Mouse (Mus musculus) frontal cortex, postnatal 25 days (tissue): ENCODE results near the gene Hsd17b12.

Source experiments
- DNase-seq, 2 experiments: peaks; one replicate each; pipeline ENCODE4 v3.0.0; 2022; ENCODE audit warnings: low spot score in 2 of 2

Gene Hsd17b12

GRCm38 (mm10) chr2:94157592-94158519 lies at the start of gene Hsd17b12:
Gene Hsd17b12, minus strand, starts transcription at chr2:94157964.
- peak; percentile 98 to 99 for DNase-seq

DNA sequence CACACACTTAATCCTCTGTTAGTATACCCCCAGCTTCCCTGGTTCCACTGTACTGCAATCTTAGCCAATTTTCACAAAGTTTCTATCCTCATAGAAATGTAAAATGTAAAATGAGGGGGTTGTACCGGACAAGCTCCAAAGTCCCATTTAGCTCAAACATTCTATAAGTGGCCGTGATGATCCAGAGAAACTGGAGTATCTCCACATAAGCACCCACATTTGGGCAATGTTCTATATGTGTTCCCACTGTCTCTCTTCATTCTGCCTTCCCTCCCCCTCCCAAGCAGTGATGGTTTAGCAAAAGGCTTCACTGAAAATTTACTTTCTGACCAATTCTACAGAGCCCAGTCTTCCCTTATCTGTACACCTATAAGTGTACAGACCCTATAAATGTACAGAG lies 27.1 kb upstream of the Hsd17b12 start:
- DNase-seq, result no peak

- no peak for DNase-seq
Observed at GRCm38 (mm10) chr2:94184142-94184541, 26.4 kb upstream of the Hsd17b12 start.

GRCm38 (mm10) chr2:94179030-94179407 lies 21.3 kb upstream of the Hsd17b12 start:
- DNase-seq, result no peak

- peak; percentile 79 to 82 for DNase-seq
Observed at GRCm38 (mm10) chr2:94178321-94179029, 20.7 kb upstream of the Hsd17b12 start.

DNA sequence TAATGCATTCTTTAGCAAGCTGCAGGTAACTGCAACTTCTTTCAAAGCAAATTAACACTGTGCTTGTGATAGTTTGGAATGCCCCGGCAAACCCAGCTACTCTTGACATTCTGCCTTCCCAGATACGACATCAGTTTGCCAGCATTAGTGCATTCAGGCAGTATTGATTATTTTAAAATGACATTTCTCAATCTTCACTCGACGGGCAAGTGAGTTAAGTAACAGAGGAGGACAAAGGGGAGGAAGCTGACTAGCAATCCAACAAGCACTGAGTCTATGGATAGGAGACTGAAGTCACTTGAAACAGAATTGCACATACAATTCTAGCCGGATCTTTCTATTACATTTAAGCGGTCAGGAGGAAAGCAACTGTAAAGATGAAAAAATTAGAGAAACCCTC lies 19.5 kb upstream of the Hsd17b12 start:
- no peak for DNase-seq

DNA sequence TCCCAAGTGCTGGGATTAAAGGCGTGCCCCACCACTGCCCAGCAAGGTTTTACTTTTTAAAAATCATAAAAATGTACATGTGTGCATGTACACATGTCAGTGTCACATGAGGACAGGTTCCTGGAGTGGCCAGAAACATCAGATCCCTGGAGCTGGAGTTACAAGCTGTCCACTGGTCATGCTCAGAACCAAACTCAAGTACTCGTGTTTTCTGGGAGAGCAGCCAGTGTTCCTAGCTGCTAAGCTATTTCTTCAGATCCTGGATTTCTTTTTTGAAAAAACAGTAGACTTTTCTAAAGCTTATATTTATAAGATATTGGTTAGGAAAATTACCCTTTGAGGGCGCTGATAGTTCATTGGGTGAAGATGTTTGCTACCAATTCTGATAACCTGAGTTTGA lies 18.6 kb upstream of the Hsd17b12 start:
- no peak for DNase-seq

GRCm38 (mm10) chr2:94173549-94173948 lies 15.8 kb upstream of the Hsd17b12 start:
- no peak for DNase-seq

GRCm38 (mm10) chr2:94163207-94163606 lies 5.4 kb upstream of the Hsd17b12 start:
- no peak for DNase-seq

GRCm38 (mm10) chr2:94162141-94162540 lies 4.4 kb upstream of the Hsd17b12 start:
- DNase-seq, result no peak

DNA sequence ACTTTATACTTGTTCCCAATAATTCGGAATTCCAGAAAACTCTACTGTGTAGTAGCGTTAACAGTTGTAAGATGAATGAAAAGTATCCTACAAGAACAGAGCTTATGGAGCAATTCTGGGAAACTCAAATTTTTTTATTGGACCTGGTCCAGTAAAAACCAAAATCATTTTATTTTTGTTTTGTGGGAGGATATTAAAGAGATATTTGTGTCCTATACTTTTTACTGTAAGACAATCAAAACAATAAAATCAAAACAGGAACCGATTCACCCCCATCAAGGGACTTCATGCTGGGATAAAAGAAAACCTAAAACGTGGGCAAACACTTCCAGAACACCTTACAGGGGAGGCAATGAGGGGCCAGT lies 738 bp upstream of the Hsd17b12 start:
- no peak for DNase-seq

DNA sequence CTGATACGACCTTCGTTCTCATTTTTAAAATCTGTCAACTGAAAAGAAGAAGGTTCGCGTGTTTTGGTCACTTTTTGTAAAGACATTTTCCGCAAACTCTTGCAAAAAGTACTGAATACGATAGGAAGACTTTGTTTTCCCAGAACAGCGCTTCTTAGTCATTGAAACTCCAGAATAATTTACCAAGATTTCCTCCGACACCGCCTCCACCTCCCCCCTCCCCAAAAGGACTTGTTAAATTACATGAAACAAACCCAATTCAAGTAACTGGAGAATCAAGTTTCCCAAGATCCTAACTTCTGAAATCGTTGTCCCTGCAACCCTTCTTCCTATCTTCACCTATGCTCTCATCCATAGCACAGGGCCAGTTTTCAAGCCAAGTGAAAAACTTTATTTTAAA lies 713 bp downstream of the Hsd17b12 start:
- DNase-seq, result no peak

GRCm38 (mm10) chr2:94145146-94145542 lies 12.6 kb downstream of the Hsd17b12 start:
- no peak for DNase-seq

GRCm38 (mm10) chr2:94144520-94145145 lies 13.1 kb downstream of the Hsd17b12 start:
- no peak for DNase-seq

- no peak for DNase-seq
Observed at GRCm38 (mm10) chr2:94141293-94141692, 16.5 kb downstream of the Hsd17b12 start.

GRCm38 (mm10) chr2:94138469-94139390 lies 19.0 kb downstream of the Hsd17b12 start:
- no peak for DNase-seq

- no peak for DNase-seq
Observed at GRCm38 (mm10) chr2:94136837-94137236, 20.9 kb downstream of the Hsd17b12 start.

GRCm38 (mm10) chr2:94128496-94128895 lies 29.3 kb downstream of the Hsd17b12 start:
- no peak for DNase-seq

GRCm38 (mm10) chr2:94122182-94123041 lies 35.4 kb downstream of the Hsd17b12 start:
- DNase-seq, result no peak

DNA sequence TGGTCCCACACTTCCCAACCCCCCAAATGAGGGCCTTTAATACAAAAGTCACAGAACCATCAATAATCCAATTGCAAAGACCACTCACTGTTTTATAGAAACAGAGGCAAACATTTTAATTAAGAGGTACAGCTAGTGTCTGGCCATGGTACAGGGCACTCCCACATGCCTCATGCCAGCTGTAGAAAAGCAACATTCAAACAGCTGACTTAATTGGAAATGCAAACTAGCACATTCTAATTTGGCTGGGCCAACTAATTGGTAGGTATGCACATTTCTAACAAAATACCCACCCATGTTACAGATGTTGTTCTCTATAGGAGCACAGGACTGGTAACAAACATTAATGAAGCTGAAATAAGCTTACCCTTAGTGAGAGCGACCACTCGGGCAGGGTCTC lies 54.0 kb downstream of the Hsd17b12 start:
- DNase-seq, result no peak

DNA sequence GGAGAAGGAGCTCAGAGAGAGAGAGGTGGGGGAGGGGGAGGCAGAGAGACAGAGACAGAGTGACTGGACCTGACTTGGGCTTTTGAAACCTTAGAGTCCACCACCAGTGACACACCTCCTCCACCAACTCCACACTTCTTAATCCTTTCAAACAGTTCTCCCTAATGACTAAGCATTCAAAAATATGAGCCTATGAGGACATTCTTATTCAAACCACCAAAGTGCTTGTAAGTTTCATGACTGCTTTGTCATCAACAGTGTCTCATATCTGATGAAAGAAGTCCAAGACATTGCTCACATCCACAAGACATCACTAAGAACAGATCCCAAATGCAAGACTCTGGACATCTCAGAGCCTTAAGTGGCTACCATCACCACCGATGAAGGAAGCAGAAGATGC lies 67.9 kb downstream of the Hsd17b12 start:
- no peak for DNase-seq
